Mouse (Mus musculus) frontal cortex, postnatal 14 days (tissue): ENCODE data around the gene Epm2a.
A peak's percentile ranks its signal among the peaks of the same experiment; 100 is the strongest.

Experiments used
- DNase-seq, 2 experiments: peaks; one replicate each; pipeline ENCODE4 v3.0.0; 2022; ENCODE audit warnings: low spot score in 2 of 2

Gene Epm2a

GRCm38 (mm10) chr10:11429059-11429812, 86.0 kb downstream of the Epm2a start:
- no peak for DNase-seq

GRCm38 (mm10) chr10:11436961-11437360, 93.8 kb downstream of the Epm2a start:
- DNase-seq, result no peak

DNA sequence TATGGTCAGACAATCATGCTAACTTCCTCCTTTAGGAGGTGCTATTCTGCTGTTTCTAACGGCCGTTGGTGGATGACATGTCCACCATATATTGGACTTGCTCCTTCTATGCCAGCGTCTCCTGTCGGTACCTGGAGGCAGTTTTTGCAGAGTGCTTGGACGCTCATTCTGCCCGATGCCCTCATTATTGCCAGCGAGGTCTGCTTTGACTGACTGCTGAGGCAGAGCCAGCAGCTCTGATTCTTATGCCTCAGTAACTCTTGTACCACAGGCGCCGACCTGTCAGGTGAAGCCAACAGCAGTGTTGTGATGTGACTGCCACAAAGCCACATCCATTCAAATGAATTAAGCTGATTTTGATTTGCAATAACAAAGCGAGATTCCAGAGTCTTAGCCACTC, 95.3 kb downstream of the Epm2a start:
- DNase-seq, result no peak

DNA sequence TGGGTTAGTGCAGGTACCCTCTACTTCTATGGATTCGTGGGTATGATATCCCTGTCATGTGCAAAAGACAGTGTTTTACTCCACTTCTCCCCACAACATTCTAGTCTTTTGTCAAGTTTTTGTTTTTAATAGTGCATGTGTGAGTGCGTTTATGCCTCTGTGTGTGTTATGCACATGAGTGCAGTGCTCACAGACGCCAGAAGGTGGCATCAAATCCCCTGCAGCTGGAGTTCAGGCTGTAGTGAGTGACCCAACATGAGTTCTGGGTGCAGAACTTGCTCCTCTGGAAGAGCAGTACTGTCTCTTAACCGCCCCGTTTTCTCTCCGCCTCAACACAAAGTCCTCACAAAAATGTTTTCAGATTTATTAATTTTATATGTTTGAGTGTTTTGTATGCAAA, 96.1 kb downstream of the Epm2a start:
- DNase-seq, result no peak

DNA sequence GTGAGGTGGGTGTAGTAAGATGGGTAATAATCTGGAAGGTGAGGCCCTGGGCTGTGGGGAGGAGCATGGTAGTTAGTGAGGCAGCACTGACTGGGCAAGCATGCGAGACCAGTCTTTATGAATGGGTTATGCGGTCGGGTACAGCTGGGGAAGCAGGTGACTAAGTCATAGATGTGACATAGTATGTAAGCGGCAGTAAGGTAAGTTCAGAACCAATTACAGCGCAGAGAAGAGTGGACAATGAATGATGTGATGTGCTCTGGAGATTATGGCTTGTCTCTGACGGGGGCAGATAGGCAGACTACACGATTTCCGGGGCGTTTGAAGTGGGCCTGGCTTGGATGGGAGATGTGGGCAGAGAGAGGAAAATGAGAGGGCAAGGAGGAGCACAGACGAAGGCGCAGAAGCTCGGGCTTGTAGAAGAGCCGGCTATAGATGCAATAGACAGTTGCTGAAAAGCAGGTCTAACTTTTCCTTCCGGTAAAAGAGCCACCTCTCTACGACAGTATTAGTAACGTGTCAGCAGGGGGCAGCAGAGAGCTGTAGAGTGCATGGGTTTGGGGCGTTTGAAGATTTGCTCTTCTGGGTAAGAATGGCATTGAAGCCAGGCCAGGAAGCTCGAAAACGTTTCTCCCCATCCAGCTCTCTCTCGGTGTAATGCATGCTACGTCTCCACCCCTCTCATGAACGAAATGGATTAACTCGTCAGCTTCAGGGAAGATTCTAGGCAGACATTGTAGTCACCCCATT, 106.5 kb downstream of the Epm2a start:
- DNase-seq, result peak; percentile 75 to 87

- DNase-seq, result no peak
These were observed 109.3 kb downstream of the Epm2a start for GRCm38 (mm10) chr10:11452537-11452936.

- DNase-seq, result no peak
These were observed 114.2 kb downstream of the Epm2a start for GRCm38 (mm10) chr10:11457445-11457844.

- DNase-seq, result peak in 1 of 2 experiments; percentile 27
These were observed 148.8 kb downstream of the Epm2a start for GRCm38 (mm10) chr10:11491956-11492355.
